Mouse (Mus musculus): ENCODE data around the gene Secisbp2l.

Gene Secisbp2l

GRCm38 (mm10) chr2:125781978-125782718 is 522 bp downstream of the Secisbp2l start:
- no peak for DNase-seq

- no peak for DNase-seq
Measured at GRCm38 (mm10) chr2:125781006-125781405, 1.7 kb downstream of the Secisbp2l start.

DNA sequence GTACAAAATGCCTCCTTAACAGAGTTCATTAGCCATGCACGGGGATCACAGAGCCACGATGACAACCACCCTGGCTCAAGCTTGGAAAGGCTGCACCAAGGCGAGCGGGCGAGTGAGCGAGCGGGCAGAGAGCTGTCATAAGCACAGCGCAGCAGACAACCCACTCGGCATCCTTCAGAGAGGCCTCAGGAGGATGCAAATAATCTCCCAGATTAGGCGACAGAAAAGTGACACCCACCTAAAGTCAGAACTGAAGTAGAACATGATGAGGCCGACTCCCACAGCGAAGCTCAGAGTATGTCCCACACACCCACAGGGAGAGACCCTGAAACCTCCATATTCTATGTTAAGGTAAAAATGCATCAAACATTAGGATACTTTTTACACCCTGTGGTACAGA is 4.3 kb downstream of the Secisbp2l start:
- no peak for DNase-seq

GRCm38 (mm10) chr2:125777018-125777417 is 5.7 kb downstream of the Secisbp2l start:
- DNase-seq = no peak

DNA sequence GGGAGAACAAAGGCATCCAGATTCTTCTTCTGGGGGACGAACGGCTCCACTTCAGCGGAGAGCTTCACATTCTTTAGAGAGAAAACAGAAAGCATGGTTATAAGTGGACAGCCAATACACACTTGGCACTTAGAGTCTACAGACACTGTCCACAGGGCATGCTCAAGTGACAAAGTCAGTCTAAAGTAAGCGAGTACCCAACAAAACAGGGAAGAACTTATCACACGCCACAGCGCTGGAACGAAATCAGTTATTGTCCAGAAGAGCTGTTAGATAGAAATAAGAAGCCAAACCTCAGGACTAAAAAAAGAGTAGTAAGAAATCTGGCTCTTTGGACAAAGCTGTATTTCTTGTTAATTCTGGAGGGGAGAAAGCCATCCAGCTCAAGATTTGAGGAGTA is 7.0 kb downstream of the Secisbp2l start:
- DNase-seq = no peak

DNA sequence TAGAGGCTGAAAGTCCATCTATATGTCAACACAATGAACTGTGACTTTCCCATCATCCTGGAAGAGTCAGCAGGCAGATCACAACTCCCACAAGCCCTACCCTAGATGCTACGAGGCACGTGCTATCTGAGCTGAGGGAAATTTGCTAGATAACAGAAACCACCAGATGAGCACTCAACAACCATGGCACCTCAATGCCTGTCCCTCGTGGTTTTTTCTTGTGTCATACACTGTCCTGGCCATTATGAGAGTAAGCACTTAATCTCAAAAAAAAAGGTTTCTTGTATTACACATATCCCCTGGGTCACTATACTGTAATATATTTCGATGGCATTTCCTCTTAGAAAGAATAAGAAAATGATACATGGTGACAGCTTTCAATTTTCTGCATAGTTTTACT is 7.8 kb downstream of the Secisbp2l start:
- no peak for DNase-seq

DNA sequence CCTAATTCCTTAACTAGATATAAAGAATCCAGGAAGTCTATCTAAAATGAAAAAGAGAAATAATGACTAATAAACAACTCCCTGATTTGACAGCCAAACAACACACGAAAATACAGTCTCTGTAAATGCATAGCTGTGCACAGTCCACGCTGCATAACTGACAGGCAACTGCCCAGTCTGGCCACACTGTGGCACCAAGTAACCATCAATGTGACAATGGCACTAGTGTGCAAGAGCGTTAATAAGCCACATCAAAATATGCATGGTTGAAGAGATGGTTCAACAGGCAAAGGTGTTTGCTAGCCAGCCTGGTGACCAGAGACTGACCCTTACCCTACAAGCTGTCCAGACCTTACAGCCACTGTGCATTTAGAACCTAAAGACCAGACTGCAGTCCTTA is 17.6 kb downstream of the Secisbp2l start:
- DNase-seq = peak; percentile 60

- no peak for DNase-seq
Measured at GRCm38 (mm10) chr2:125764531-125764930, 18.1 kb downstream of the Secisbp2l start.

- DNase-seq = no peak
Measured at GRCm38 (mm10) chr2:125749330-125749729, 33.3 kb downstream of the Secisbp2l start.

DNA sequence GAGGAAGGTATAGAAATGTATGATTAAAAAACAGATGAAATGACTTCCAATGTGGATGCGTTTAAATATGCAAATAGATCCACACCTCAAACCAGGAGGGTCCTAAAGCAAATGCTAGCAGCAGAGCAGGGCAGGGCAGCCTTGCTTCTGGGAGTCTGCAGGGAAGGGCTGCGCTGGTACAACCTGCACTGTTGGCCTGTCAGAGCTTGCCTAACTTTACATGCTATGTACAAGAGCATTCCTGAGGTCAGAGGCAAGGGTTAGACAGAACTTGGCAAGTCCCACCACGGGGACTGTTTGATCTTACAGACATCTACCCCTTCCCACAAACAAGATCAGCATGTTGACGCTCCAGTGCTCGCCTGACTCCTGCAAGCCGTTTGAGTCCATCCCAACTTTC is 43.3 kb downstream of the Secisbp2l start:
- no peak for DNase-seq

DNA sequence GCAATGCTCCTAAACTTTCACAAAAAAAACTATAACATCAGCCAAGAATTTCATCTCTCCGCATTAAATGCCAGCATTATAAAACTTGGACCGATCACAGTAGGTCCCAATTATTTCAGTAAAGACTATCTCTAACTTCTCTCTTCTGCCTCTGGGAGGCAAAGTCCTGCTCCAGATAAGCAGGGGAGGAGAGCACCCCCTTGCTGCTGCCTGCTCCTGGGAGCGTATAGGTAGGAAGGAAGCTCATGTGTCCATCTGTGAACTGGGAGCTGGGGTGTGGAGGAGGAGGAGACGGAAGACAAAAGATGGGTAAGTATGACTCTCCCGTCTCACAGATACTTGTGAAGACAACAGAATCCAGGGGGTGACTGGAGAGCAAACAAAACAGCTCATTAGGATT is 44.0 kb downstream of the Secisbp2l start:
- DNase-seq = no peak

DNA sequence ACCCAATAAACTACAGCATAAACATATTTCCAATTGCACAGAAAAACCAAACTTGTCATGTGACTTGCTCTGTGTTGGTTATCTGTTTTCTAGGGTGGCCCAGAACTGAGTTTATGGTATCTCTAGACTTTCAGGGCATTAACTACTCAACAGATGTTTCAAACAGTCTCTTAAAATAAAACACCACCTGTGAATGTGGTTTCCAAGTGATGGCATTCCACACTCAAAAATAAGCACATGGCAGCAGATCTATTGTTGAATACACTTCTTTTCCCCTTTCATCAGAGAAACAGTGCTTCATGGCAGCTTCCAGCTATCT is 46.7 kb downstream of the Secisbp2l start:
- DNase-seq = no peak

DNA sequence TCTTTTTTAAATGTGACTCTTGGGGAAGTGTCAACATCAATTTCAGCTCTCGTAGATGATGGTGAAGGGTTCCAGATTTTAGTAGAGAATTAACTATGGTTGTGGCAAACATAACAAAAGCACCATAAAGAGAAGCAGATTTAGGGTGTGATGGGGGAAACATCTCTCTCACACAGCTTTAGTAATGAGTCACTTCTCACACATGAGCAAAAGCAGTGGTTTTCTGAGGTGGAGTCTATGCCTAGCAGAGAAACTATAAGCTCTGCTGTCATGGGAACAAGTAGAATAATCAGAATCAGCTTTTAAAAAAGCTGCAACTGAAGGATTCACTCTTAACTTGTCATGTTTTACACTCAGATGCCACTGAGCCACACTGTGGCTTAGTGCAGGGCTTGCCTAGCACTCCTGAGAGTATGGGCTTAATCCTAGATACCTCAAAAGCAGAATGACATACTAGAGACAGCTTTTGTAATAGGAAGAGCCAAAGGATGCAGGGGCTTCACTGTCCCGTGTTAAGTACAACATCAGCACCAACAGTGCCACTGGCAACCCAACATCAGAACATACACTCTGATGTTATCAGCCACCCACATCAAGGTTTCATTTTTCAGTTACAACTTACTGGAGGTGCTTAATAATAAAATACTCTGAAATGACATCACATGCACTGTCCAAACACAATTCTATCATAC is 47.2 kb downstream of the Secisbp2l start:
- DNase-seq = no peak

GRCm38 (mm10) chr2:125734741-125735140 is 47.9 kb downstream of the Secisbp2l start:
- DNase-seq = no peak

DNA sequence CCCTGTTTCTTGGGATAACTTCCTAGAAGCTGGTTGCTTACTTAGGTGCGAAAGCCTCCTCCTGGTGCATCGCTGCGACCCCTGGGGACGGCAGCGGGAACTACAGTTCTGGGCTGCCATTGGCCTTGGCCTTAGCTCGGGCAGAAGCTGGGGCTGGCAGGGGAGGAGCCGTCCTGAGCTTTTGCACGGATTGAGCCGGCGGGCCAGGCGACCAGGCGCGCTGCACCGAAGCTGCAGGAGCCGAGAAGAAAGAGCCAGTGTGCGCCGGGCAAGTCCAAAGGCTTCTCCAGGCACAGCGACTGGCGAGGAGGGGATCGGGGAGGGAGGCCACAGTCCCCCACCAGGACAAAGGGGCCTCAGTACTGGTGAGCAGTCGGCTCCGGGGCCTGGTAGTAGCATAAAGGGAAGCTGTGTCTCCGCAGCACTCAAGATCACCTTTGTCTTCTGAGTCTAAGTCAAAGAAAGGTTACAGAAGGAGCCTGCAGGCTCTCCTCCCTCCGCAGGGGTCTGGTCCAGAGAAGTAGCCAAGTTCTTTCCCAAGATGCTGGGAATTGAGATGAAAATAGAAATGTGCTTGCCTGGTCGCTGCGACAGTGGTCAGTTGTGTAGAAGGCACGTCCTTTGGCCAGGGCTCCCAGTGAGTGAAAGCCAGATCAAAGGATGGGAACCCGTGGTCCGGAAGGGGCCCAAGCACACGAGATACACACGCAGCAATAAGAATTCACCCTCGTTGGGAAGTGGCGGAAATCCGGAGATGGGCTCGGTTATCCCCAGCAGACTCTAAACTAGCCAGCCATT is 50.7 kb downstream of the Secisbp2l start:
- peak; percentile 95 for DNase-seq

GRCm38 (mm10) chr2:125724546-125725114 is 58.0 kb downstream of the Secisbp2l start:
- peak; percentile 56 for DNase-seq

DNA sequence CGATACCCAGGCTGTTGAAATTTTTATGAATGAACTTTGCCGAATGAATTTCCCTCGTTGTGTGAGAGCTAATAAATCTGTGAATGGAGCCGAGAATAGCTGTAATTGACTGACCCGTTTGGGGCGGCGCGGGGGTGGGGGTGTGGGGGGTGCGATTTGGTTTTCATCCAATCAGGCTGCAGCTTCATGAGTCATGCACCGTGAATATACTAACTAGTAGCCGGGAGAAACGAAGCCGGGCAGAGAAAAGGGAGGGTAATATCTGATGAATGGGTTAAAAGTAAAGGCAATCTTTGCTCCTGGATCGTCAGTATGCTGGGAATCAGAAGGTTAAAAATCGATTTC is 58.6 kb downstream of the Secisbp2l start, which contains the start of gene Shc4:
TSS of gene Shc4 (minus strand) at position 63 of the 345 bp plus-strand sequence.
- no peak for DNase-seq

GRCm38 (mm10) chr2:125723408-125724085 is 59.1 kb downstream of the Secisbp2l start:
- peak; percentile 80 for DNase-seq

- no peak for DNase-seq
Measured at GRCm38 (mm10) chr2:125723086-125723407, 59.6 kb downstream of the Secisbp2l start.

- DNase-seq = no peak
Measured at GRCm38 (mm10) chr2:125716599-125716998, 66.1 kb downstream of the Secisbp2l start.

GRCm38 (mm10) chr2:125706510-125706921 is 76.2 kb downstream of the Secisbp2l start:
- peak; percentile 63 for DNase-seq

DNA sequence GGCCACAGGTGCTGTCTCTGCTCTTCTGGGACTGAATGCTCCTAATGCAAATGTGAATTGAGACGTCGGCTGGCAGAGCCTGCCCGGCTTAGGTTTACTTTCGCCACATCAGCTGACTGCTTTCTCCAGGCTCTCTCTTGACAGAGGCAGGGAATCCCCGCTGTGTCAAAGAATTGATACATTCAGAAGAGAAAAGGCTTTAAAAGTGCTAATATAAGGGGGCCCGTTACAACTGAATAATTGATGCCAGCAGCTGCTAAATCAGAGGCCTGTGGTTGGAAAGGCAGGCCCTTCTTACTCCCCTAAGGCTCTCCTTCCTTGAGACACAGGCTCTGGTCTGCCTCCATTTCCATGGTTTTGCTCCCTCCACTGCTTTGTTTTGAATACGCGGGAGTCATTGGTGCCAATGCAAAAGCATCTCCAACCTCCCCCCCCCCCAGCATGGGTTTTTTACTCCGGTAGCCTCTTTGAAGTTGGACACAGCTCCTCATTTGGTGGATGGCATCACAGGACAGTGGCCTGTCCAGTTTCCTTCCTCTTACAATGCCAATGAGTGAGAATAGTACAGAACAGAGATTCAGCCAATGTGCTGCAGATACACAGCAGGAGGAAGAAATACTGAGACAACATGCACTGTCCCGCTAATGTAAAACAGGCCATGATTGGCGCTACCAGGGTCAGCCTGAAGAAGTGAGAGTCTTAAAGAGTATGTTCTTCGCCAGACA is 77.6 kb downstream of the Secisbp2l start:
- peak; percentile 28 for DNase-seq

Data from retina, postnatal 1 day (tissue).